Mouse (Mus musculus): ENCODE data around the gene Prss28.

DNA sequence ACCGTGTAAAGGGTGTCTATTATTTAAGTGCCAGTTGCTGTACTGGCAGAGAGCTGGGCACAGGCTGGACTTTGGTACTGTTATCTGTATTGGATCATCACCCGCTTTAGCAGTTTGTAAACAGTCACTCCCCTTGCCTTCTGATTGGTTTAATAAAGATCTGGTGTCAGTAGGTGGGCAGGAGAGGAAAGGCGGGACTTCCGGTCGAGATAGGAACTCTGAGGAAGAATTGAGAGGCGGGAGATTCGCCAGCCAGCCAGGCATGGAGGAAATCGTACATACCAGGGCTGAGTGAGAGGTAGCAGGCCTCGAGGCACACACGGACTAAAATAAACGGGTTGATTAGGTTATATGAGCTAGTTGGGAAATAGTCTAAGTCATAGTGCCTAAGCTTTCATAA is 26.3 kb upstream of the Prss28 start:
- TF ChIP-seq CTCF (IDR thresholded peaks at IDR 0.05; ENCODE audit: control insufficient read depth, insufficient read depth, insufficient replicate concordance, low read depth, low read length) (no peak), POLR2A (IDR thresholded peaks at IDR 0.05; ENCODE audit: control insufficient read depth, low read depth, low read length) (no peak)

All from testis, adult 2 months (tissue).